Mouse (Mus musculus) heart, embryonic 15.5 days (tissue): ENCODE results near the gene Ormdl2. TPM values are rescaled to one million over a fixed set of nuclear protein-coding genes. Genes with fewer than 3 reads are reported as not detected.
"Not testable (repeated sequence)": the region's sequence is repeated elsewhere in the genome, so short reads cannot be mapped to it uniquely, and the experiment has no call there.

Source experiments
- ATAC-seq: fragments of 200-750 bp; cut with Nextera tagmentation; replicated peaks from 2 replicates; pipeline ENCODE4 v1.8.0; 2017; ENCODE audit warnings: low read depth, moderate TSS enrichment; ENCODE audit not compliant: insufficient number of reproducible peaks, insufficient read depth, low FRiP score
- H3K27ac ChIP-seq: fragments of 300-500 bp; sonication (generic); 2 replicates; pipeline ENCODE4 v1.5.1; 2015; ENCODE audit warnings: mild to moderate bottlenecking, inconsistent platforms
- H3K27me3 ChIP-seq: fragments of 300-500 bp; sonication (generic); 2 replicates; pipeline ENCODE4 v1.6.1; 2015; ENCODE audit warnings: inconsistent platforms
- H3K36me3 ChIP-seq: fragments of 300-500 bp; sonication (generic); 2 replicates; pipeline ENCODE4 v1.6.1; 2015; ENCODE audit warnings: mild to moderate bottlenecking, inconsistent platforms
- H3K4me1 ChIP-seq: fragments of 300-500 bp; sonication (generic); replicated peaks from 2 replicates; pipeline ENCODE4 v1.6.1; 2015; ENCODE audit warnings: inconsistent platforms
- H3K4me2 ChIP-seq: fragments of 300-500 bp; sonication (generic); 2 replicates; pipeline ENCODE4 v1.6.1; 2015; ENCODE audit warnings: inconsistent platforms, mild to moderate bottlenecking, moderate library complexity
- H3K4me3 ChIP-seq: fragments of 300-500 bp; sonication (generic); 2 replicates; pipeline ENCODE4 v1.5.1; 2015; ENCODE audit warnings: mild to moderate bottlenecking, inconsistent platforms
- H3K9ac ChIP-seq: fragments of 300-500 bp; sonication (generic); 2 replicates; pipeline ENCODE4 v1.6.1; 2015; ENCODE audit warnings: mild to moderate bottlenecking, inconsistent platforms
- H3K9me3 ChIP-seq: fragments of 300-500 bp; sonication (generic); replicated peaks from 2 replicates; pipeline ENCODE4 v1.6.1; 2016; ENCODE audit warnings: inconsistent platforms
- WGBS: fragments of 180-500 bp; shearing (Covaris S2); methylation state at CpG from one replicate; pipeline ENCODE4 v1.1.7; 2015; ENCODE audit warnings: mixed read lengths; 5-methylcytosine and 5-hydroxymethylcytosine counted together
- polyA plus RNA-seq: library from polyadenylated mRNA; unstranded; fragments of >200 nt; fragmentation: Nextera tagmentation; extraction: Ambion mirVana; gene quantifications from 2 replicates; pipeline ENCODE4 v1.2.1, GENCODE M21; 2015

Ormdl2 gene
- polyA plus RNA-seq, 1 experiment from 2014 or later: 34.3 TPM

- H3K4me2 ChIP-seq: no peak overlapping the region
- no peak for ATAC-seq
Observed at GRCm38 (mm10) chr10:128837400-128837799, 16.0 kb upstream of the Ormdl2 start.

GRCm38 (mm10) chr10:128823821-128824220 lies 2.4 kb upstream of the Ormdl2 start:
- Histone ChIP-seq H3K4me3 (no peak overlapping the region), H3K36me3 (peaks cover 15% of the 10 kb centered on the region), H3K4me2 (no peak overlapping the region), H3K9me3 (no peaks in the 10 kb centered on the region), H3K9ac (no peak overlapping the region), H3K27me3 (no peaks in the 10 kb centered on the region), H3K27ac (no peak overlapping the region), H3K4me1 (peaks cover 13% of the 10 kb centered on the region)
- ATAC-seq: no peak
- 94% methylated on average over 9 of the region's 9 CpGs for WGBS

More at GRCm38 (mm10) chr10:128837400-128837799, 16.0 kb upstream of the Ormdl2 start:
- peaks cover 72% of the 10 kb centered on the region for H3K36me3 ChIP-seq
- H3K9ac ChIP-seq: no peak overlapping the region
- H3K27me3 ChIP-seq: no peaks in the 10 kb centered on the region
- no peaks in the 10 kb centered on the region for H3K4me1 ChIP-seq
- H3K9me3 ChIP-seq: no peaks in the 10 kb centered on the region
- H3K4me3 ChIP-seq: no peak overlapping the region
- H3K27ac ChIP-seq: no peak overlapping the region

GRCm38 (mm10) chr10:128823087-128823486 lies 1.6 kb upstream of the Ormdl2 start:
- not testable (repeated sequence) for ATAC-seq, H3K27me3 ChIP-seq, H3K9ac ChIP-seq, H3K27ac ChIP-seq, H3K9me3 ChIP-seq
- Histone ChIP-seq H3K4me3 (peak overlapping the region; percentile 96), H3K4me1 (peaks cover 13% of the 10 kb centered on the region), H3K4me2 (peak overlapping the region; percentile 72), H3K36me3 (peaks cover 23% of the 10 kb centered on the region)
- 72% methylated on average over 4 of the region's 4 CpGs for WGBS

GRCm38 (mm10) chr10:128822135-128822534 lies 690 bp upstream of the Ormdl2 start:
- H3K9ac ChIP-seq: peak overlapping the region; percentile 90
- peak overlapping the region; percentile 73 for H3K27ac ChIP-seq
- peaks cover 13% of the 10 kb centered on the region for H3K4me1 ChIP-seq
- peak overlapping the region; percentile 96 for H3K4me3 ChIP-seq
- peaks cover 32% of the 10 kb centered on the region for H3K36me3 ChIP-seq
- peak overlapping the region; percentile 72 for H3K4me2 ChIP-seq
- no peaks in the 10 kb centered on the region for H3K27me3 ChIP-seq
- no peaks in the 10 kb centered on the region for H3K9me3 ChIP-seq
- 2% methylated on average over 13 of the region's 13 CpGs for WGBS
- ATAC-seq: no peak

GRCm38 (mm10) chr10:128820217-128820616 lies 1.2 kb downstream of the Ormdl2 start:
- no peaks in the 10 kb centered on the region for H3K27me3 ChIP-seq
- ATAC-seq: no peak
- H3K4me3 ChIP-seq: no peak overlapping the region
- WGBS: 81% methylated on average over 4 of the region's 4 CpGs
- peaks cover 13% of the 10 kb centered on the region for H3K4me1 ChIP-seq
- H3K27ac ChIP-seq: no peak overlapping the region
- H3K36me3 ChIP-seq: peaks cover 49% of the 10 kb centered on the region
- H3K9ac ChIP-seq: no peak overlapping the region
- H3K9me3 ChIP-seq: no peaks in the 10 kb centered on the region
- H3K4me2 ChIP-seq: no peak overlapping the region

GRCm38 (mm10) chr10:128817033-128817432 lies 4.4 kb downstream of the Ormdl2 start, which contains the start of gene Sarnp:
Gene Sarnp, plus strand, starts transcription at chr10:128817333.
- Histone ChIP-seq H3K27ac (no peak within 1 kb of the TSS), H3K4me2 (no peak within 1 kb of the TSS), H3K36me3 (peaks cover 61% of the 10 kb centered on the region), H3K4me3 (no peak within 1 kb of the TSS), H3K9me3 (no peaks in the 10 kb centered on the region), H3K27me3 (no peaks in the 10 kb centered on the region), H3K4me1 (peaks cover 8% of the 10 kb centered on the region), H3K9ac (no peak within 1 kb of the TSS)
- ATAC-seq: no peak
- WGBS: 89% methylated on average over 13 of the region's 13 CpGs

- peak overlapping the region; percentile 93 for H3K4me2 ChIP-seq
- 79% methylated on average over 8 of the region's 8 CpGs for WGBS
- no peaks in the 10 kb centered on the region for H3K9me3 ChIP-seq
- H3K27ac ChIP-seq: no peak overlapping the region
- H3K36me3 ChIP-seq: peaks cover 10% of the 10 kb centered on the region; the same call in 1 of the 2 replicates
- H3K4me3 ChIP-seq: peak overlapping the region; percentile 82
- no peaks in the 10 kb centered on the region for H3K27me3 ChIP-seq
- H3K9ac ChIP-seq: peak overlapping the region; percentile 33
- peaks cover 50% of the 10 kb centered on the region for H3K4me1 ChIP-seq
- ATAC-seq: no peak
Observed at GRCm38 (mm10) chr10:128807018-128807417, 14.4 kb downstream of the Ormdl2 start.

- Histone ChIP-seq H3K4me3 (peak overlapping the region; percentile 82), H3K27ac (peak overlapping the region; percentile 99), H3K9ac (peak overlapping the region; percentile 64), H3K9me3 (no peaks in the 10 kb centered on the region), H3K4me1 (peaks cover 50% of the 10 kb centered on the region), H3K36me3 (peaks cover 16% of the 10 kb centered on the region; the same call in 1 of the 2 replicates), H3K27me3 (no peaks in the 10 kb centered on the region), H3K4me2 (peak overlapping the region; percentile 93)
- ATAC-seq: no peak
- 44% methylated on average over 6 of the region's 6 CpGs for WGBS
Observed at GRCm38 (mm10) chr10:128806086-128806485, 15.4 kb downstream of the Ormdl2 start.

GRCm38 (mm10) chr10:128805092-128806000 lies 16.1 kb downstream of the Ormdl2 start:
- Histone ChIP-seq H3K27me3 (no peaks in the 10 kb centered on the region), H3K27ac (peak overlapping the region; percentile 99), H3K36me3 (peaks cover 21% of the 10 kb centered on the region; the same call in 1 of the 2 replicates), H3K4me2 (peak overlapping the region; percentile 93), H3K9ac (peak overlapping the region; percentile 85), H3K9me3 (no peaks in the 10 kb centered on the region), H3K4me3 (peak overlapping the region; percentile 82), H3K4me1 (peaks cover 50% of the 10 kb centered on the region)
- under 1% methylated on average over 63 of the region's 70 CpGs for WGBS
- ATAC-seq: peak; percentile 92

- ATAC-seq: peak; percentile 50
- Histone ChIP-seq H3K27me3 (no peaks in the 10 kb centered on the region), H3K4me3 (peak within 1 kb of the TSS; percentile 82), H3K9ac (peak within 1 kb of the TSS; percentile 85), H3K27ac (peak within 1 kb of the TSS; percentile 99), H3K36me3 (peaks cover 25% of the 10 kb centered on the region; the same call in 1 of the 2 replicates), H3K9me3 (no peaks in the 10 kb centered on the region), H3K4me2 (peak within 1 kb of the TSS; percentile 93), H3K4me1 (peaks cover 49% of the 10 kb centered on the region)
- WGBS: under 1% methylated on average over 28 of the region's 28 CpGs
Observed at GRCm38 (mm10) chr10:128804271-128805091, 17.0 kb downstream of the Ormdl2 start, which contains the start of gene Tmem198b. Gene Tmem198b, minus strand, starts transcription at chr10:128804370.

GRCm38 (mm10) chr10:128803771-128804270 lies 17.6 kb downstream of the Ormdl2 start, which contains the start of gene Dnajc14:
Gene Dnajc14, plus strand, starts transcription at chr10:128804062.
- H3K27ac ChIP-seq: peak within 1 kb of the TSS; percentile 99
- H3K9ac ChIP-seq: peak within 1 kb of the TSS; percentile 85
- peaks cover 44% of the 10 kb centered on the region for H3K4me1 ChIP-seq
- H3K36me3 ChIP-seq: peaks cover 24% of the 10 kb centered on the region; the same call in 1 of the 2 replicates
- peak within 1 kb of the TSS; percentile 93 for H3K4me2 ChIP-seq
- WGBS: 1% methylated on average over 14 of the region's 14 CpGs
- H3K4me3 ChIP-seq: peak within 1 kb of the TSS; percentile 82
- no peaks in the 10 kb centered on the region for H3K9me3 ChIP-seq
- no peak for ATAC-seq
- no peaks in the 10 kb centered on the region for H3K27me3 ChIP-seq
